Mouse (Mus musculus): ENCODE results near the gene Fpr-rs6. TPM values are rescaled to one million over a fixed set of nuclear protein-coding genes. Genes with fewer than 3 reads are reported as not detected.

Fpr-rs6 gene
- not detected for polyA plus RNA-seq (2014; fragmentation: Illumina TruSeq; extraction: RNeasy Lipid Tissue Mini Kit (QIAGEN cat#74804); ENCODE audit: insufficient read depth, low read depth, low replicate concordance)

DNA sequence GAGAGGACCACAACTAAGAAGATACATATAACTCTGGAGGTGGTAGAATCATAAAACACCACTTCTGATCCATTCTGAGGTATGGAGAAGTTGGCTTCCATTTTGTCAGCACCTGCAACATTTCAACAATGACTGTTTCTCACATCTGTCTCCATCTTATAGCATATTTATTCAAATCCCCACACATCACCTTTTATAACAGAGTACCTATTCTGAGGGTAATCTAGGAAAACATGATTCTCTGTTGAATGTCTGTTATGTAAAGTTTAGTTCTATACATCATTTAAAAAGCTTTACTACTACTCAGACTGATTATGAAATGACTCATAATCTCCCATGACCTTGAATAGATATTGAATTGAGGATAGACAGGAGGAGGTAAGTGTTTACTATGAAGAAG lies at the start of gene Fpr-rs6:
Gene Fpr-rs6 (minus strand): TSS at position 101 of the 400 bp plus-strand sequence.

Other genes with a start within 250 kb of the Fpr-rs6 start
- gene Vmn2r104, start 134.8 kb downstream of the Fpr-rs6 start, polyA plus RNA-seq (2014; fragmentation: Illumina TruSeq; extraction: RNeasy Lipid Tissue Mini Kit (QIAGEN cat#74804); ENCODE audit: insufficient read depth, low read depth, low replicate concordance) = not detected
- gene Fpr-rs7, start 68.9 kb downstream of the Fpr-rs6 start, polyA plus RNA-seq (2014; fragmentation: Illumina TruSeq; extraction: RNeasy Lipid Tissue Mini Kit (QIAGEN cat#74804); ENCODE audit: insufficient read depth, low read depth, low replicate concordance) = not detected
- not detected for gene Vmn2r105, start 52.0 kb upstream of the Fpr-rs6 start, polyA plus RNA-seq (2014; fragmentation: Illumina TruSeq; extraction: RNeasy Lipid Tissue Mini Kit (QIAGEN cat#74804); ENCODE audit: insufficient read depth, low read depth, low replicate concordance)
- not detected for gene Vmn2r106, start 102.5 kb upstream of the Fpr-rs6 start, polyA plus RNA-seq (2014; fragmentation: Illumina TruSeq; extraction: RNeasy Lipid Tissue Mini Kit (QIAGEN cat#74804); ENCODE audit: insufficient read depth, low read depth, low replicate concordance)
- not detected for gene Vmn2r107, start 162.1 kb upstream of the Fpr-rs6 start, polyA plus RNA-seq (2014; fragmentation: Illumina TruSeq; extraction: RNeasy Lipid Tissue Mini Kit (QIAGEN cat#74804); ENCODE audit: insufficient read depth, low read depth, low replicate concordance)
- gene Vmn1r224, start 231.0 kb upstream of the Fpr-rs6 start, polyA plus RNA-seq (2014; fragmentation: Illumina TruSeq; extraction: RNeasy Lipid Tissue Mini Kit (QIAGEN cat#74804); ENCODE audit: insufficient read depth, low read depth, low replicate concordance) = not detected

Measured in lung, adult 10 weeks (tissue).